Mouse (Mus musculus): ENCODE data around the gene Clca1. TPM values are rescaled to one million over a fixed set of nuclear protein-coding genes. Genes with fewer than 3 reads are reported as not detected.

The Clca1 gene
- polyA plus RNA-seq, 1 experiment, result 0.18 TPM

Other genes with a start within 250 kb of the Clca1 start
- gene Clca3a2, start 213.3 kb downstream of the Clca1 start, polyA plus RNA-seq (2012; rRNA removed), result 15.2 and 18.6 TPM in 2 replicates
- gene Clca3b, start 183.4 kb downstream of the Clca1 start, polyA plus RNA-seq (2012; rRNA removed), result 0.01 TPM in 1 of 2 replicates, not detected in the other
- not detected in 2 replicates for gene Clca4b, start 100.2 kb downstream of the Clca1 start, polyA plus RNA-seq (2012; rRNA removed)
- gene Clca4a, start 57.7 kb downstream of the Clca1 start, polyA plus RNA-seq (2012; rRNA removed), result 0.13 and 0.19 TPM in 2 replicates
- 3.4 and 3.7 TPM in 2 replicates for gene Clca2, start 66.7 kb upstream of the Clca1 start, polyA plus RNA-seq (2012; rRNA removed)
- gene Odf2l, start 85.8 kb upstream of the Clca1 start, polyA plus RNA-seq (2012; rRNA removed), result 17.1 and 20.4 TPM in 2 replicates